Mouse (Mus musculus) spleen, adult 2 months (tissue): Measurements from ENCODE around the gene Olfr830.

Source experiments
- CTCF ChIP-seq: fragments of 200-500 bp; IDR thresholded peaks from 2 replicates; pipeline ENCODE4 v1.5.1; 2011; ENCODE audit warnings: mild to moderate bottlenecking, inconsistent platforms; ENCODE audit not compliant: insufficient read depth, insufficient read length, insufficient replicate concordance; ENCODE audit errors: extremely low read depth
- POLR2A ChIP-seq: fragments of 200-500 bp; IDR thresholded peaks from 2 replicates; pipeline ENCODE4 v1.6.1; 2011; ENCODE audit warnings: low read depth, low read length, inconsistent platforms

DNA sequence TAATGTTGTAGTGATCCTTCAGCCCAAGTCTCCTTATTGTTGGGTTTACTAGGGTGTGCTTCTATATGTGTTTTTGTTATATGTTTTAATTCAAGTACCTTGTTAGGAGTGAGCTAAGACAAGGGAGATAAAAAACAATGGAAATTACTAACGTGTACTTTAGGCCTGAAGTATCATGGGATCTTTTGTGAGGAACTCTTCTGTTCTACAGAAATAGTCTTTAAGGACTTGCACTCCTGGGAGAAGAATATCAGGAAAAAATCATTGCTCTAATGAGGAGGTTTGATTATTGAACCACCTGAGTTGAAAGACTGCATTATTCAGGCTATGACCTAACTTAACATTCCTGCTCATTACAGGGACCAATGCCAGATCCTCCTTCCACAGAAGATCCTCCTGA is 19.9 kb upstream of the Olfr830 start, which contains the start of gene Olfr829:
- no peak for TF ChIP-seq CTCF
- TF ChIP-seq POLR2A, result no peak
